Mouse (Mus musculus): ENCODE measurements at regions not wholly inside any gene's neighbourhood (a gene's known extent, or its start where the extent isn't known, plus 50 kb on each side); places are given as distances from the start of the nearest gene placed in this dataset.

GRCm38 (mm10) chrX:12888708-12889481, 127.0 kb upstream of the Med14 start:
- no peak for DNase-seq (ENCODE audit: extremely low spot score)

- no peak for DNase-seq (ENCODE audit: extremely low spot score)
Measured at GRCm38 (mm10) chrX:12888010-12888707, 126.3 kb upstream of the Med14 start.

GRCm38 (mm10) chrX:12887516-12887915, 125.6 kb upstream of the Med14 start:
- no peak for DNase-seq (ENCODE audit: extremely low spot score)

DNA sequence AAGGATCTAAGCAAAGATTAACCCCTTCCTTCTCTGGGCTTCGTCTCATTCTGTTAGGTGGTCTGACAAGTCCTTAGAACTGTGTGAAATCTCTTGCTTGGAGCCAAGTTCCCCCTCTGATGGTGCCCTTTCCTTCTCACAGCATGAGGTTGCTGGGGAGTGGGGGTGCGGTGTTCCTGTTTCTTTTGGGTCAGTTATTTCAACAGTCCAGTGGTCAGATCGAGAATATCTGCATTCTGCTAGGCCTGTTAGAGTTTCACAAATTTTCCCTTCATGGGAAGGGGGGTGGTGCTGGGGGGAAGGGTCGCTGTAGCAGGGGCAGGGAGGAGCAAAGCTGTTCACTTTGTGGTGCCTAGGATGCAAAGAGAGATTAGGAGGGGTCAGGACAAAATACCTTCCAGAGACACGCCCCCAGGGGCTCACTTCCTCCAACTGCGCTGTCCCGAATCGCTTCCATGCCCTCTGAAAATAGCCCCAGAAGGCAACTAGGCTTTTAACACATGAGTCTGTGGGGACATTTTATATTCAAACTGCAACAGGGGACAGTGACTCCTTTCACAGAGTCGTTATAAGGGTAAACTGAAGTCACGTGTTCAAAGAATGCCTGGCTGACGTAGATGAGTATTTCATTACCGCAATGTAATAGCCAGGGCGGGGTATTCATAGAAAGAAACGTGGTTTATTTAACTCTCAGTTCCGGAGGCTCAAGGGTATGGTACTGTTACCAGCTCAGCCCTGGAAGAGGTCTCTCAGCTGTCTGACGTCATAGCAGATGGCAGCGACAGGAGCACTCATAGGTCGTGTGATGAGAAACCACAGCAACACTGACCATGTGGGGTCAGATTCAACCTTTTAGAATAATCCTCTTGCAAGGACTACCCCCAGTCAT, 124.5 kb upstream of the Med14 start:
- peak; percentile 11 for DNase-seq (ENCODE audit: extremely low spot score)

DNA sequence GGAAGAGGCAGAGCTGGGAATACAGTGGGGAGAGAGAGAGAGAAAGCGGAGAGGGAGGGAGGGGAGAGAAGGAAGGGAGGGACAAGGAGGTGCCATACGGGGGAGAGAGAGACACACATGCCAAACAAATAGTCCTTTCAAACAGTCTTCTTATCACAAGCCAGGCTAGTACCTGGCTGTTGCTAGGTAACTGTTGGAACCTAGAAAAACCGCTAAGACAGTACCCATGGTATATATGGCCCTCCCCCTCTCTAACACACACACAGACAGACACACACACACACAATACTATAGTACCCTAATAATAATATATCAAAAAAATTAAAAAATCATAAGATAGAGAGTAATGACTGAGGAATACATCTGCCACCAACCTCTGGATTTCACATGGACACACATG, 117.4 kb upstream of the Med14 start:
- DNase-seq (ENCODE audit: extremely low spot score) = no peak

DNA sequence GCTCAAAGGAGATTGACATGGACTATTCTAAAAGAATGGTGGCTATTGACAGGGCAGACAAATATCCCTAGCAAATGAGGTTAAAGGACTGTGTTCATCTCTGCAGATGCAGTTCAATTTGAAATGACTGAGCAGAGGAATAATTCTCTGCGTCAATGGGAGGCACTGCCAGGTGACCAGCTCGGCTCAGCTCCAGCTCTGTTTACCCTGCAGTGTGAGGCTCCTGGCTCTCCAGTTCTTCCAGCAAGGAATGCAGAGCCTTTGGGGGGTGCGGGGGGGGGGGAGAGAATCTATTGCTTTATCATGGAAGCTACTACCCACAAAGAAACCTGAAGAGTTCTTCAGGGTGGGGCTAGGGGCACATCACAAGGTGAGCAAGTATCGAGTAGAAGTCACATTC, 115.6 kb upstream of the Med14 start:
- DNase-seq (ENCODE audit: extremely low spot score) = no peak

GRCm38 (mm10) chrX:12873698-12874144, 111.8 kb upstream of the Med14 start:
- DNase-seq (ENCODE audit: extremely low spot score) = peak; percentile 78

DNA sequence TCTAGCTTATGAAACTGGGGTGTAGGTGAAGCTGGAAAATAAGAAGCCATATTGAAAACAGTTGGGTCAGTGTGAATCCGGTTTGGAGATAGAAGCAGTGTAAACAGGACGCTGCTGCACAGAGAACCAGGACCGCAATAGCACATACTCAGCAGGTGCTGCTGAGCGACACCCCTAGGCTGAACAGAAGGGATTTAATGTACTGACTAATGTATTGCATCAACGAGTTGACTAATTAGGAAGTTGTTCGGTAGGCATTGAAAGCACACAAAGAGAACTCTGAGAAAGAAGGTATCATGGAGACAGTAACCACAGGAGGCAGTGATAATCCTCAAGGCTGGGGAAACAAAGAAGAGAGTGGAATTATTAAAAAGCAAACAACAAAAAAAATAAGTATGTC, 111.4 kb upstream of the Med14 start:
- no peak for DNase-seq (ENCODE audit: extremely low spot score)

DNA sequence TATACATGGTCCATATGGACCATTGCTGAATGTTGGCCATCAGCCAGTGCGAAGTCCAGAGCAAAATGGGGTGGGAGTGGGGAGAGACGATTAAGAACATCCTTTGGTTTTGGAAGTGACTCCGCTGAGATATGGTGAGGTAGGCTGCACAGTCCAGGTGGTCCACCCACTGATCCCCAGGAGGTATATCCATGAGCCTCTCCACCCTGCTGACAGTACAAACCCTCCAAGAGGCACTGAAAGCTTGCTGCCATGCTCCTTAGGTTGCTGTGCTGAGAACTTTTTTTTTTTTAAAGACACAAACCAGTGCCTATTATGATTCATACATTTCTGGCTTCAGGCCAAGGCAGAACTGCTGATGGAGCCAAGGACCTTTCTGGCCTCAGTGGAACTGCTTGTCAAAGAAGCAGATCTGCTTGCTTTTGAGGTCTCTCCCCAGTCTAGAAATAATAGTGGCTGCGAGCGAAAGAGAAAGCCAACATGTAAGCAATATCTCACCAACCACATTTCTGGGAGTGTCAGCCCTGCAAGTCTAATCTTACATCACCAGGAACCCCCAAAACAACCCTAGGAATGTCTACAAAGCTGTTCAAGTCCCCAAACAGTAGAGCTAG, 105.1 kb upstream of the Med14 start:
- no peak for DNase-seq (ENCODE audit: extremely low spot score)

DNA sequence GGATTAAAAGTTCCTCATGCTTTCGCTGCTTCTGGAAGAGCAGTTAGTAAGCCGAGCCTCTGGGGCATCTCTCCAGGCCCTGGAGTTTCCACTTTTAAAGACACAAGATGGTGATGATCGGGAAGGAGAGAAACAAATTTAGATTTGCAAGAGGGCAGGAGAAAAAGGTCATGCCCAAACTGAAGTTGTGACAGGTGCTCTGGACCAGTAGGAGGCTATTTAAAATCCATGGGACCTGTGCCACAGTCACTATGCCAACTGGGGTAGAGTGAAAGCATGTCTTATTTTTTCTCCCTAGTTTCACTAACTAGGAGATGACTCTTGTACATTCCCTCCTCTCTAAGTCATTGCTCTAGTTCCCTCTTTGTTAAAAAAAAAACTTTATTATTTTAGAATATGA, 104.3 kb upstream of the Med14 start:
- no peak for DNase-seq (ENCODE audit: extremely low spot score)

DNA sequence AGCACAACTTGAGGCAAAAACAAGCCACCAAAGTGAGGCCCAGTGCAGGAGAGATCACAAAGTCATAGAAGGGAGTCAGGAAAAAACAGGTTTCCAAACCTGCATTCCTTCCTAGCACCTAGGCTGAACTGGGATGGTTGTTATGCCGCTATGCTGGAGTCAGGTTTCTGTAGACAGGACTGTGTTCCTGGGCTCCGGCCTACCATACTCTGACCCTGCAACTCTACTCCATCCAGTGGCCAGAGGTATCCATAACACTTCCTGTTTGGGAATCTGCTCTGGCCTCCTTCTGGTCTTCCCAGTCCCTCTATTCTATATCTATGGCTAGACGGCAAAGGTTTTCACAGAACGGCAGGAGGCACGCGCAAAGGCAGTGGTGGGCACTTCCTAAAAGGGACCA, 98.3 kb upstream of the Med14 start:
- no peak for DNase-seq (ENCODE audit: extremely low spot score)

DNA sequence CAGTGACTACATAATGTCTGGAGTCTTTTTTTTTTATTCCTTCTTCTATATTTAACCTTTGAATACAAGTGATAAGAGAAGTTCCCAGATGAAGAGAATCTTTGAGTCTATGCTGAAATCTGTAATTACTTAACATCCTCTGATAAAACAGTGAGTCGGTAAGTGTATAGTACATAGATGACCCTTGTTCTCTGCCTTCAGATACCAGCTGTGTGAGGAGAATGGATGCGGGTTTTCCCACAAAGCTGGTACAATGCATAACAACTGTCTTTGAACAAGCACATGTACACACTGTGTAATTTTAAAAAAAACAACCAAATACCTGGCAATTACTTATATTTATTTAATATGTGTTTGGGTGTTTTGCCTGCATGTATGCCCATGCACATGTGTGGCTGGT, 96.9 kb upstream of the Med14 start:
- DNase-seq (ENCODE audit: extremely low spot score) = no peak

DNA sequence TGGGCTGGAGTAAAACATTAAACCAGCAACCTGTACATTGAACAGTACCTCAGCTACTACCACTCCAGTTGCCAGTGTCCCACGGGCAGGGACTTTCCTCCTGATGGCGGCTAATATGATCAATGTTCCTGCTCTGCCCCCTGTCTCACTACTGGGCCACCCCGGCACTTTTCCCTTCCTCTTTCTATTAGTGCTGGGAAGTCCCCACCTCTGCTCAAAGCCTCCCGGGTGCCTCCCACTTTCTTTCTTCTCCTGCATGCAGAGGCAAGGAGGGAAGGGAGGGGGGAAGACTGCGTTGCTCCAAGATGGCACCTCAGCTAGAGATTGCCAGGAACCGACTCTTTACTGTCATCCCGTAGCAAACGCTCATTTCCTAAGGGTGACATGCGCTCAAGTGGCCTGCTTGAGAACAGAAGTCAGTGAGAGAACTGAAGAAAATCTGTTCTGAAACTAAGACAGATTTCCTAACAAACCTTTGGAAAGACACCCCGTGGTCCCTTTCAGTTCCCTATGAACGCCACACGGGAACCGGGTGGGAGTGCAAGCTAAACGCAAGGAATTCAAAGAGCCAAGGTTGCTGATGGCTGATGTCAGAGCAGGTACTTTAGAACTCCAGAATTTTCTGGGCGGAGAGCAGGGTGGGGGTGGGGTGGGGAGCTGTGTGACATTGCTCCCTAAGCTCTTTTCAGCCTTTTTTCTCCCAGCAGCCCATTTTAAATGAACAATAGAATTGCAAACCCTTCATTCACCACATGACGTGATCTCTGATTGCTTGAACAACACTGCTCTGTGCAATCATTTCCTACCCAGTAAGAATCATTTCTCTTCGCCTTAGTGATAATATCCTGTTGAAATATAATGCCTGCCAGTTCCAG, 96.2 kb upstream of the Med14 start:
- peak; percentile 29 for DNase-seq (ENCODE audit: extremely low spot score)

- no peak for DNase-seq (ENCODE audit: extremely low spot score)
Measured at GRCm38 (mm10) chrX:12855425-12855824, 93.6 kb upstream of the Med14 start.

- DNase-seq (ENCODE audit: extremely low spot score) = no peak
Measured at GRCm38 (mm10) chrX:12851684-12852083, 89.8 kb upstream of the Med14 start.

DNA sequence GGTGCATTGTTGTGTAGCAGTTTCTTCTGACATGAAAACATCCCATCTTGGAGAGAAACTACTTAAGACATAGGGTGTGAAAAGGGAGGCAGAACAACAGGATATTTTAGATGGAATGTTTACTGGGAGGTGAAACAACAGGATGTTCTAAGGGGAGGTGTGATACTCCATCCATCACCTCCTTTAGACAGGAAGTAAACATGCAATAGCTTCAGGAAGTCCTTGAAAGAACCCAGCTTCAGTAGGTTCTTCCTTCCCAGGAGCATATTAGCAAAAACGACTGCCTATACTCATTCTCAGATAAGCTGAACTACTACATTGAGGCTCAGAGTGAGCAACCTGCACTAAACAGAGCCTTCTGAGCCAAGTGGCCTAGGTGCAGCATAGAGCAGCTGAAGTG, 82.6 kb upstream of the Med14 start:
- DNase-seq (ENCODE audit: extremely low spot score) = no peak

DNA sequence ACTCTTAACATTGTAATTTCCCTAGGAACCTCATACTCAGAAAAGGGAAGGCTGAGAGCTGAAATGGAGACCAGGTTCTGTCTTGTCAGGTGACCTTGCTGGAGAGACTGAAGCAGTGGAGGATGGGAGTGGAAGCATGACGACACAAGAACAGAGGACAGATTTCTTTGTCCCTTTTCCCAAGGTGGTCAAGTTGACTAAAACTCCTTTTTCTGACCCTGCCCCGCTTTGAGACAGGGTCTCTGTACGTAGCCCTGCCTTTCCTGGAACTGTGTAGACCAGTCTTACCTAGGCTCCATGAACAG, 79.1 kb upstream of the Med14 start:
- DNase-seq (ENCODE audit: extremely low spot score) = no peak

DNA sequence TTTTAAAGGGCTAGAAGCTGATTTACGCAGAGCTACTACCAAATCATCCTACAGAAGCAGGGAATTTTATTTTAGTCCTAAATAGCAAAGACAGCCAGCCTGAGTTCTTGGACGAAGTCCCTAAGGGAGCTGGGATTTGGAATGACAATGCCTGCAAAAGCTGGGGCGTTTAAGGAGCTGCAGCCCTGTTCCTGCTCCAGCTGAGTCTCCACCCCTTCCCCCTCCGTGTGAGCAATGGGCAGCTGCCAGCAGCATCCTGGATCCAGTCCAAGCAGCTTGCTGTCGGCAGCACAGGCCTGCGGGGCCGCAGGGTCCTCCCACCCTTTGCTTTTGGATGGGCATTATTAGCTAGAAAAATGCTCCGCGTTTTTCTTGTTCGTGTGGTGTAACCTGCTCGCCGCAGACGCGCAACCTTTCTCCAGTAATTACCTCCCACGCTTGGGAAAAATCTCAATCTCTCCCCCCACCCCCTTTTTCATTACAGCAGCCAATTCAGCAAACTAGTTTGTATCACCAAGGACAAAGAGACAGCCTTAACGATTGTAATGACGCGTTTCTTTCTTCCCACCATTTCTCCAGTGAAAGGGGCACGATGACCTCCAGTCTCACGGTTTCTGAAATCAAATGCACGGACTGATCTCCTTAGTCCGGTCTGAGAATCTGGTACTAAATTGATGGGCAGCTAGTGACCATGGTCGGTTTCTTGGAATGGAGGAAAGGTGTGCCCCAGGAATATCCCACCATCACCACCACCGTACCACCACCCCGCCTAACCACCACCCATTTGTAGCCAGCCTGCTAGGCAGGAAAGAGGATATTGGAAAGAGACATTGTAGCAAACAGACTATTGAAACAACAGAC, 78.5 kb upstream of the Med14 start:
- DNase-seq (ENCODE audit: extremely low spot score) = peak; percentile 67

GRCm38 (mm10) chrX:12839406-12840159, 77.7 kb upstream of the Med14 start:
- DNase-seq (ENCODE audit: extremely low spot score) = peak; percentile 58
